Mouse (Mus musculus): Measurements from ENCODE around the gene Wfdc3.

GRCm38 (mm10) chr2:164698201-164698600 lies 47.5 kb downstream of the Wfdc3 start, which contains the start of gene Spint4:
- TF ChIP-seq CTCF (IDR thresholded peaks at IDR 0.05; ENCODE audit: extremely low read depth, insufficient read depth, low read length) (no peak), POLR2A (IDR thresholded peaks at IDR 0.05; ENCODE audit: extremely low read depth, insufficient read depth, low read length) (no peak)

Data from cortical plate, adult 2 months (tissue).